Mouse (Mus musculus) kidney, adult 10 weeks (tissue): ENCODE measurements around the gene Svopl. TPM values are rescaled to one million over a fixed set of nuclear protein-coding genes. Genes with fewer than 3 reads are reported as not detected.

Experiments
- polyA plus RNA-seq: library from polyadenylated mRNA; stranded (reverse); fragments of 350-450 nt; fragmentation: Illumina TruSeq; extraction: RNeasy Lipid Tissue Mini Kit (QIAGEN cat#74804); gene quantifications from one replicate; pipeline ENCODE4 v1.2.3, GENCODE M21; 2014; ENCODE audit warnings: low read depth, low replicate concordance

Svopl gene
- 9.0 TPM for polyA plus RNA-seq

DNA sequence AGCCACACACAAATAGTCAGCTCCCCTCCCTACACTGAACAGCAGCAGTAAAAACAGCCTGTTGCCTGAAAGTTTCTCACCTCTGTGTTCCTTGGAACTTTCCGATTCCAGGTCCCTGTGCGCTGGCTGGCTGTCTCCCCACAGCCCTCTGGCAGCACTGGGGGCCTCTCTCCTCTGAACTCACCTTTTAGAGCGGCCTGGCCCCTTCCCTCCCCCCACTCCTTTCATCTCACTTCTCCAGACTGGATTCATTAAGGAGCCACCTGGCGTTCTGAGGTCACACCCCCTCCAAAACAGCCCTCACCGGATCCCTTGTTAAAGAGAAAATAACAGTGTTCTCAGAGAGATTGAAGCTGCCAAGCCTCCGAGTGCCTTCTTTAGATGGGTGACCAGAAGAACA, at the start of gene Svopl:
Gene Svopl, minus strand, starts transcription at position 159 of the 400 bp plus-strand sequence.

Other genes starting within 250 kb of the Svopl start
- gene Trim24, start 176.2 kb downstream of the Svopl start, polyA plus RNA-seq: 60.4 TPM
- 2.7 TPM for gene Tmem213, start 62.3 kb upstream of the Svopl start, polyA plus RNA-seq
- gene Atp6v0a4, start 77.6 kb upstream of the Svopl start, polyA plus RNA-seq: 215 TPM
- 24.4 TPM for gene D630045J12Rik, start 207.0 kb upstream of the Svopl start, polyA plus RNA-seq